Mouse (Mus musculus) heart, postnatal 0 days (tissue): Measurements from ENCODE around the gene Vat1. TPM values are rescaled to one million over a fixed set of nuclear protein-coding genes. Genes with fewer than 3 reads are reported as not detected.
A peak's percentile ranks its signal among the peaks of the same experiment; 100 is the strongest.
"Not testable (repeated sequence)": the region's sequence is repeated elsewhere in the genome, so short reads cannot be mapped to it uniquely, and the experiment has no call there.

Experiments
- ATAC-seq: fragments of 200-750 bp; cut with Nextera tagmentation; 2 replicates; pipeline ENCODE4 v1.8.0; 2017; ENCODE audit warnings: low read depth, moderate number of reproducible peaks, moderate library complexity; ENCODE audit not compliant: insufficient read depth
- DNase-seq: peaks from one replicate; pipeline ENCODE4 v3.0.0-alpha.2; 2016; ENCODE audit warnings: low spot score
- H3K27ac ChIP-seq: fragments of 300-500 bp; sonication (generic); 2 replicates; pipeline ENCODE4 v1.5.1; 2014; ENCODE audit warnings: low read depth, mild to moderate bottlenecking
- H3K27me3 ChIP-seq: fragments of 300-500 bp; sonication (generic); 2 replicates; pipeline ENCODE4 v1.6.1; 2014; ENCODE audit warnings: low read length, mixed read lengths; ENCODE audit not compliant: control insufficient read depth, insufficient read depth
- H3K36me3 ChIP-seq: fragments of 300-500 bp; sonication (generic); replicated peaks from 2 replicates; pipeline ENCODE4 v1.6.1; 2014; ENCODE audit warnings: low read length, mixed read lengths; ENCODE audit not compliant: control insufficient read depth, insufficient read depth
- H3K4me1 ChIP-seq: fragments of 300-500 bp; sonication (generic); 2 replicates; pipeline ENCODE4 v1.6.1; 2014; ENCODE audit warnings: antibody characterized with exemption; ENCODE audit not compliant: control insufficient read depth, insufficient read depth
- H3K4me2 ChIP-seq: fragments of 300-500 bp; sonication (generic); 2 replicates; pipeline ENCODE4 v1.6.1; 2014; ENCODE audit warnings: low read depth, mild to moderate bottlenecking, low read length, moderate library complexity
- H3K4me3 ChIP-seq: fragments of 300-500 bp; sonication (generic); 2 replicates; pipeline ENCODE4 v1.5.1; 2014; ENCODE audit warnings: low read depth, low read length
- H3K9ac ChIP-seq: fragments of 300-500 bp; sonication (generic); replicated peaks from 2 replicates; pipeline ENCODE4 v1.6.1; 2014; ENCODE audit warnings: low read depth, low read length, mixed read lengths
- H3K9me3 ChIP-seq: fragments of 300-500 bp; sonication (generic); replicated peaks from 2 replicates; pipeline ENCODE4 v1.6.1; 2016; ENCODE audit warnings: low read length; ENCODE audit not compliant: control insufficient read depth
- CTCF ChIP-seq: IDR thresholded peaks from 2 replicates; pipeline ENCODE4 v1.5.1; 2016; ENCODE audit warnings: antibody characterized with exemption, control low read depth, low read depth
- EP300 ChIP-seq: IDR thresholded peaks from 2 replicates; pipeline ENCODE4 v1.6.1; 2016; ENCODE audit warnings: antibody characterized with exemption, low read depth
- WGBS: fragments of 180-500 bp; shearing (Covaris S2); extraction: QIAGEN DNeasy Blood & Tissue Kit; methylation state at CpG from one replicate; pipeline ENCODE4 v1.1.7; 2014; 5-methylcytosine and 5-hydroxymethylcytosine counted together
- polyA plus RNA-seq: library from polyadenylated mRNA; unstranded; fragments of >200 nt; fragmentation: Nextera tagmentation; extraction: Ambion mirVana; gene quantifications from 2 replicates; pipeline ENCODE4 v1.2.1, GENCODE M21; 2015
- total RNA-seq: library from RNA; depleted of rRNA; stranded (reverse); fragments of >200 nt; gene quantifications from 2 replicates; pipeline ENCODE4 v1.2.3, GENCODE M21; 2014; ENCODE audit warnings: low replicate concordance

Gene Vat1
- total and polyA plus RNA-seq, 2 experiments from 2014 or later, result 19.7 to 82.0 TPM

DNA sequence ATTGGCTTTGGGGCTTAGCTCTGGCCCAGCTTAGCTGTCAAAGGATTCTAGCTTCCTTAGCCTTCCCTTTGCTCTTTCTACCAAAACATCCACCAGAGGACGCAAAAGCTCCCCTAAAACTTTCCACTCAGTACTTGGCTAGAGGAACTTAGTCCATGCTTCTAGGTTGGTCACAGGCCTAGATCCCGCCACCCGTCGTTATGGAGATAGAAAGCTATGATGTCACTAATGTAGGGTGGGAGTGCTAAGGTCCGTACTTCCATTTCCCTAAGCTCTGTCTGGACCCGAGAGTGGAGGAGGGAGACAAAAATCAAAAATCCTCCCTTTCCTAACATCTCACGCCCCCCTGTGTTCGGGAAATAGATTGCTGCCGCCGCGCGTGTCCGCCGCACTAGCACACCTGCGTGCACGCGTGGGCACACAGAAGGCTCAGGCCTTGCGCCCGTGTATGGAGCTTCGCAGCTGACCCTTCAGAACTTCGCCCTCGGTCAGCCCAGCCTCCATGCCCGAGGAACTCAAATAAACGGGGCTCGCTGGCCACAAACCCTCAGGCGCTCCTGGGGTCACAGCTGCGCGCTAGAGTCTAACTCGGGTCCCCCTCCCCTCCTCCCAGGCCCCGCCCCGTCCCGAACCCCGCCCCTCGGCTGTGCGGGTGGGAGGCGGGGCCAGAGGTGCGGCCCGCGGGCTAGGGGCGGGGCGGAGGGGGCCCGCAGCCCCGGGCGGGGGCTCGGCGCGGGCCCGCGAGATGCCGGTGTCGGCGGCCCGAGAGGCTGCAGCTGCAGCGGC lies 1.6 kb upstream of the Vat1 start:
- no peak overlapping the region for H3K27ac ChIP-seq
- no peak for TF ChIP-seq EP300
- peak; percentile 54 for TF ChIP-seq CTCF
- WGBS, result 2% methylated on average over 48 of the region's 54 CpGs
- 0 out of 2 replicates have a peak, but pooled peaks cover 6% of the 10 kb centered on the region for H3K4me1 ChIP-seq
- no peaks in the 10 kb centered on the region for H3K27me3 ChIP-seq
- peak; percentile 73 for DNase-seq
- peak overlapping the region; percentile 86 for H3K4me2 ChIP-seq
- peak overlapping the region; percentile 54 for H3K9ac ChIP-seq
- peak; percentile 69 for ATAC-seq
- no peaks in the 10 kb centered on the region for H3K9me3 ChIP-seq
- peaks cover 2% of the 10 kb centered on the region; the same call in 1 of the 2 replicates for H3K36me3 ChIP-seq
- H3K4me3 ChIP-seq, result peak overlapping the region; percentile 65

DNA sequence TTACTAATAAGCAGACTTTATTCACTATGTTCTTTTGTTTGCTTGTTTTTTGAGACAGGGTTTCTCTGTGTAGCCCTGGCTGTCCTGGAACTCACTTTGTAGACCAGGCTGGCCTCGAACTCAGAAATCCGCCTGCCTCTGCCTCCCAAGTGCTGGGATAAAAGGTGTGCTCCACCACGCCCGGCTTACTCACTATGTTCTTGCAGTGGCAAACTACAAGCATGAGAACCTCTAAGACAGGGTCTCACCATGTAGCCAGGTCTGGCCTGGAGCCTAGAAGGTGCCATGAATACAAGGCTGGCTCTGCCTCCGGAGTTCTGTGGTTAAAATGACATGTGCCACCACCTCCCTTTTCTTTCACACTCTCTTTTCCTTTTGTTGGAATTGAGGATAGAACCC lies 521 bp upstream of the Vat1 start:
- H3K27ac ChIP-seq, H3K4me1 ChIP-seq, ATAC-seq, H3K27me3 ChIP-seq, H3K9me3 ChIP-seq, DNase-seq: not testable (repeated sequence)
- H3K4me3 ChIP-seq, result peak overlapping the region; percentile 73
- 49% methylated on average over 5 of the region's 5 CpGs for WGBS
- H3K36me3 ChIP-seq, result peaks cover 13% of the 10 kb centered on the region
- peak overlapping the region; percentile 89 for H3K4me2 ChIP-seq
- peak overlapping the region; percentile 62; the same call in 1 of the 2 replicates for H3K9ac ChIP-seq

DNA sequence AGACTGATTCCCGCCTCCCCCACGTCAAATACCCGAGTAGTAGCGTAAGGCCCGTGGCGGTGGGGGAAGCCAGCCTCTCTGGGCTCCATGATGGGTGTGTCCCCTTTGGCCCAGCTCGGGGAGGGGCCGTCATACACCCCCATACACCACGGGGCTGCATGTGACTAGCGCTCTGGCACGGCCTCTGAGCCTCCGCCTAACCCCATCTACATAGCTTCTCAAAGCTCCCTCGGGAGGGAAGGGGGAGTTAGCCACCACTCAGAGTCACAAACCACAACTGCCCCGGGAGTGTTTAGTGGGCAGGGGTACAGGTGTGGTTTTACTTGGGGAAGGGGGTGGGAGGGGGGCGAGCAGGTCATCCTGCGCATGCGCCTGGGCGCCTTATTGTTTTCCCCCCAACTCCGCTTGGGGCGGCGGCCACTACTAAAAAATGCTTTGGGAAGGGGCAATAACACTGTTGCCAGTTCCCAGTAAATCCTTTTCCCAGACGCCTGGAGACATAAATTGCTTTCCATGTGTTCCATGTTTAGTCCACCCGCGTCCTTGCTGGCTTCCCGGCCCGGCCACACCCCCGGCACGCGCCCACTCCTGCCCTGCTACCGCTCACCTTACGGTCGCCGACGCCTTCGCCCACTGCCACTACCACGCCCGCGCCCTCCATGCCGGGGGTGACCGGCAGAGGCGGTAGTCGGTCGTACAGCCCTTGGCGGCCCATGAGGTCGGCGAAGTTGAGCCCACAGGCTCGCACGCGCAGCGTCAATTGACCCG lies 745 bp downstream of the Vat1 start:
- Histone ChIP-seq H3K27me3 (no peaks in the 10 kb centered on the region), H3K9ac (peak overlapping the region; percentile 62), H3K4me3 (peak overlapping the region; percentile 73), H3K4me2 (peak overlapping the region; percentile 89), H3K4me1 (0 out of 2 replicates have a peak, but pooled peaks cover 6% of the 10 kb centered on the region), H3K36me3 (peaks cover 26% of the 10 kb centered on the region), H3K27ac (peak overlapping the region; percentile 70), H3K9me3 (no peaks in the 10 kb centered on the region)
- TF ChIP-seq CTCF (peak; percentile 17; the same call in 1 of the 2 replicates), EP300 (no peak)
- peak; percentile 56 for ATAC-seq
- WGBS, result under 1% methylated on average over 51 of the region's 51 CpGs
- DNase-seq, result peak; percentile 51

DNA sequence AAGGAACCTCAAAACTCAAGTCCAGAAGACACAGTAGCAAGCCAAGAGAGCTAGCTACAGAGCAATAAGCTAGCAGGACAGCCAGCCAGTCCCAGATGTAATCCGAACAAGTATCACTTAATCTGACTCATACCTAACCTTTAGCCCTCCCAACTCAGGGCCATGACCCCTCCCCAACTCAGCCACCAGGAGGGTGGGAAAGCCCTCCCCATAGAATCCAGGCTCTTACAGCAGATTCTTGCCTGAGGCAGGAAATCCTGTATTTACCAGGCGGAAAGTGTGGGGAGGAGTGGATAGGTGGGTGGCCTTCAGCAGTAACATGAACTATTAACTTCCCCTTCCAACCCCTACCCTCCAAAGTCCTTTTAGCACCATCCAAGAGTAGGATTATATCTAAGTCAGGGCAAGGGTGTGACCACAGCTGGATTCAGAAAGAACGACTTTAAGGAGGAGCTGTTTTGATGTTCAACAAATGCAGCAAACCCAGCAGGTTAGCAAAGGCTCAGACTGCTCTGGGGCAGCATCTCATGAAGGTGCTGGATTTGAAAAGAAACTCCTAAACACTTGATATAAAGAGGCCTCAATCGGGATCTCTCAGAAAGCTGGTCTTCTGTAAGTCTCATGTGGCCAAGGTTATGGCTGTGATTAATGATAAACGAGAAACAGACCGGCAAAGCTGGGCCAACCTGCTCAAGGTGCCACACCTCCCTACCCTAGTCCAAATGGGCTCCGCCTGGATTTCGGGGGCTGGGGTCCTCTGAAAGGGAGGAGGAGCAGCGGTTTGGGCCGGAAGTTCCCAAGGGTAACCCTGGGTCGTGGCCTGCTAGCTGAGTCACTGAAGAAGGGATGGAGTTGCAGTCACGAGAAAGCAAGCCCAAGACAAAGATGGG lies 1.6 kb downstream of the Vat1 start, which contains the start of gene Rnd2:
TSS of gene Rnd2 (plus strand) at position 789 of the 890 bp plus-strand sequence.
- peak within 1 kb of the TSS; percentile 73 for H3K4me3 ChIP-seq
- peak within 1 kb of the TSS; percentile 62 for H3K9ac ChIP-seq
- 0 out of 2 replicates have a peak, but pooled peaks cover 6% of the 10 kb centered on the region for H3K4me1 ChIP-seq
- H3K27me3 ChIP-seq, result no peaks in the 10 kb centered on the region
- ATAC-seq, result no peak
- 15% methylated on average over 12 of the region's 12 CpGs for WGBS
- peak within 1 kb of the TSS; percentile 70 for H3K27ac ChIP-seq
- TF ChIP-seq EP300 (no peak), CTCF (no peak)
- no peaks in the 10 kb centered on the region for H3K9me3 ChIP-seq
- peak; percentile 27 for DNase-seq
- H3K4me2 ChIP-seq, result peak within 1 kb of the TSS; percentile 89
- peaks cover 34% of the 10 kb centered on the region for H3K36me3 ChIP-seq
